Mouse (Mus musculus) kidney, adult 8-10 months (tissue): ENCODE measurements around the gene Swap70.

Experiments used
- DNase-seq, 2 experiments: peaks; one replicate each; pipeline ENCODE4 v3.0.0; 2022

Swap70 gene

GRCm38 (mm10) chr7:110239590-110239989, 18.1 kb downstream of the Swap70 start:
- no peak for DNase-seq

GRCm38 (mm10) chr7:110241472-110242289, 20.2 kb downstream of the Swap70 start:
- no peak for DNase-seq

- no peak for DNase-seq
These were observed 20.7 kb downstream of the Swap70 start for GRCm38 (mm10) chr7:110242290-110242581.

- DNase-seq, result no peak
These were observed 23.6 kb downstream of the Swap70 start for GRCm38 (mm10) chr7:110245128-110245527.

- DNase-seq, result no peak
These were observed 25.0 kb downstream of the Swap70 start for GRCm38 (mm10) chr7:110246526-110246925.

- no peak for DNase-seq
These were observed 26.3 kb downstream of the Swap70 start for GRCm38 (mm10) chr7:110247801-110248200.

GRCm38 (mm10) chr7:110248677-110249076, 27.2 kb downstream of the Swap70 start:
- no peak for DNase-seq

- DNase-seq, result no peak
These were observed 32.4 kb downstream of the Swap70 start for GRCm38 (mm10) chr7:110253861-110254260.

- no peak for DNase-seq
These were observed 32.9 kb downstream of the Swap70 start for GRCm38 (mm10) chr7:110254395-110254794.

GRCm38 (mm10) chr7:110257059-110257458, 35.5 kb downstream of the Swap70 start:
- no peak for DNase-seq

GRCm38 (mm10) chr7:110258196-110258950, 36.9 kb downstream of the Swap70 start:
- peak in 1 of 2 experiments; percentile 34 for DNase-seq

GRCm38 (mm10) chr7:110259966-110260711, 38.6 kb downstream of the Swap70 start:
- peak; percentile 50 to 75 for DNase-seq

- no peak for DNase-seq
These were observed 40.3 kb downstream of the Swap70 start for GRCm38 (mm10) chr7:110261807-110262206.

- DNase-seq, result no peak
These were observed 41.1 kb downstream of the Swap70 start for GRCm38 (mm10) chr7:110262661-110263060.

- DNase-seq, result no peak
These were observed 42.0 kb downstream of the Swap70 start for GRCm38 (mm10) chr7:110263474-110263873.

- peak; percentile 81 to 93 for DNase-seq
These were observed 44.3 kb downstream of the Swap70 start for GRCm38 (mm10) chr7:110265796-110266195.

- no peak for DNase-seq
These were observed 45.5 kb downstream of the Swap70 start for GRCm38 (mm10) chr7:110267014-110267413.

GRCm38 (mm10) chr7:110267994-110268393, 46.5 kb downstream of the Swap70 start:
- DNase-seq, result no peak

GRCm38 (mm10) chr7:110268511-110268910, 47.0 kb downstream of the Swap70 start:
- DNase-seq, result no peak

GRCm38 (mm10) chr7:110269777-110270176, 48.3 kb downstream of the Swap70 start:
- no peak for DNase-seq

- DNase-seq, result no peak
These were observed 48.9 kb downstream of the Swap70 start for GRCm38 (mm10) chr7:110270455-110270854.

- DNase-seq, result peak; percentile 81 to 86
These were observed 50.3 kb downstream of the Swap70 start for GRCm38 (mm10) chr7:110271814-110272213.

- DNase-seq, result peak; percentile 45 to 53
These were observed 50.9 kb downstream of the Swap70 start for GRCm38 (mm10) chr7:110272434-110272833.
